Mouse (Mus musculus) intestine, embryonic 16.5 days (tissue): ENCODE data around the gene Hoxd3. TPM values are rescaled to one million over a fixed set of nuclear protein-coding genes. Genes with fewer than 3 reads are reported as not detected.

Experiments
- ATAC-seq: fragments of 200-750 bp; cut with Nextera tagmentation; 2 replicates; pipeline ENCODE4 v1.8.0; 2017; ENCODE audit warnings: moderate TSS enrichment, moderate library complexity
- H3K27ac ChIP-seq: fragments of 300-500 bp; sonication (generic); 2 replicates; pipeline ENCODE4 v1.5.1; 2014; ENCODE audit warnings: mild to moderate bottlenecking, low read length
- H3K27me3 ChIP-seq: fragments of 300-500 bp; sonication (generic); replicated peaks from 2 replicates; pipeline ENCODE4 v1.6.1; 2014; ENCODE audit warnings: low read length, control low read depth, mixed read lengths; ENCODE audit not compliant: control insufficient read depth, insufficient read depth
- H3K36me3 ChIP-seq: fragments of 300-500 bp; sonication (generic); 2 replicates; pipeline ENCODE4 v1.6.1; 2014; ENCODE audit warnings: low read length, control low read depth; ENCODE audit not compliant: control insufficient read depth, insufficient read depth
- H3K4me1 ChIP-seq: fragments of 300-500 bp; sonication (generic); 2 replicates; pipeline ENCODE4 v1.6.1; 2014; ENCODE audit warnings: low read length, control low read depth, mixed read lengths; ENCODE audit not compliant: control insufficient read depth, insufficient read depth
- H3K4me2 ChIP-seq: fragments of 300-500 bp; sonication (generic); 2 replicates; pipeline ENCODE4 v1.6.1; 2014; ENCODE audit warnings: low read depth, low read length, control low read depth
- H3K4me3 ChIP-seq: fragments of 300-500 bp; sonication (generic); 2 replicates; pipeline ENCODE4 v1.5.1; 2014; ENCODE audit warnings: mild to moderate bottlenecking, low read length
- H3K9ac ChIP-seq: fragments of 300-500 bp; sonication (generic); 2 replicates; pipeline ENCODE4 v1.6.1; 2014; ENCODE audit warnings: low read depth, low read length
- H3K9me3 ChIP-seq: fragments of 300-500 bp; sonication (generic); 2 replicates; pipeline ENCODE4 v1.6.1; 2016; ENCODE audit warnings: low read length, control low read depth; ENCODE audit not compliant: control insufficient read depth
- WGBS: fragments of 180-500 bp; shearing (Covaris S2); extraction: QIAGEN DNeasy Blood & Tissue Kit; methylation state at CpG from one replicate; pipeline ENCODE4 v1.1.7; 2014; 5-methylcytosine and 5-hydroxymethylcytosine counted together
- polyA plus RNA-seq: library from polyadenylated mRNA; unstranded; fragments of >200 nt; fragmentation: Nextera tagmentation; extraction: Ambion mirVana; gene quantifications from 2 replicates; pipeline ENCODE4 v1.2.1, GENCODE M21; 2015

Gene Hoxd3
- polyA plus RNA-seq, 1 experiment from 2014 or later, result 15.1 TPM

GRCm38 (mm10) chr2:74670632-74671188 lies 41.0 kb upstream of the Hoxd3 start:
- H3K4me1 ChIP-seq, result peaks cover 13% of the 10 kb centered on the region
- no peak for ATAC-seq
- H3K27me3 ChIP-seq, result peaks cover 85% of the 10 kb centered on the region
- H3K27ac ChIP-seq, result no peak overlapping the region
- 12% methylated on average over 3 of the region's 3 CpGs for WGBS
- no peak overlapping the region for H3K9ac ChIP-seq
- H3K4me2 ChIP-seq, result no peak overlapping the region
- no peaks in the 10 kb centered on the region for H3K9me3 ChIP-seq
- no peak overlapping the region for H3K4me3 ChIP-seq
- no peaks in the 10 kb centered on the region for H3K36me3 ChIP-seq

- Histone ChIP-seq H3K27ac (no peak overlapping the region), H3K4me3 (no peak overlapping the region), H3K27me3 (peaks cover 87% of the 10 kb centered on the region), H3K4me1 (peaks cover 13% of the 10 kb centered on the region), H3K9me3 (no peaks in the 10 kb centered on the region), H3K36me3 (no peaks in the 10 kb centered on the region), H3K4me2 (no peak overlapping the region), H3K9ac (no peak overlapping the region)
- 9% methylated on average over 5 of the region's 5 CpGs for WGBS
- ATAC-seq, result no peak
Measured at GRCm38 (mm10) chr2:74671847-74672246, 39.9 kb upstream of the Hoxd3 start.

GRCm38 (mm10) chr2:74672481-74673362 lies 39.0 kb upstream of the Hoxd3 start:
- Histone ChIP-seq H3K4me3 (peak overlapping the region; percentile 41), H3K4me1 (peaks cover 12% of the 10 kb centered on the region), H3K36me3 (no peaks in the 10 kb centered on the region), H3K27ac (no peak overlapping the region), H3K9ac (no peak overlapping the region), H3K27me3 (peaks cover 85% of the 10 kb centered on the region), H3K9me3 (no peaks in the 10 kb centered on the region), H3K4me2 (peak overlapping the region; percentile 55)
- ATAC-seq, result no peak
- 5% methylated on average over 40 of the region's 40 CpGs for WGBS

- H3K4me2 ChIP-seq, result no peak overlapping the region
- ATAC-seq, result no peak; the same call in 1 of the 2 replicates
Measured at GRCm38 (mm10) chr2:74673835-74674425, 37.8 kb upstream of the Hoxd3 start.

GRCm38 (mm10) chr2:74674881-74675665 lies 36.7 kb upstream of the Hoxd3 start, which contains the start of gene Hoxd12:
Hoxd12 (plus strand) TSS chr2:74675013.
- WGBS, result 3% methylated on average over 47 of the region's 47 CpGs
- ATAC-seq, result 0 out of 2 replicates have a peak, but pooled peaks have one; percentile 19
- Histone ChIP-seq H3K4me2 (no peak within 1 kb of the TSS), H3K4me3 (no peak within 1 kb of the TSS), H3K9ac (no peak within 1 kb of the TSS), H3K9me3 (no peaks in the 10 kb centered on the region), H3K27ac (no peak within 1 kb of the TSS), H3K4me1 (0 out of 2 replicates have a peak, but pooled peaks cover 2% of the 10 kb centered on the region), H3K36me3 (no peaks in the 10 kb centered on the region), H3K27me3 (peaks cover 84% of the 10 kb centered on the region)

More at GRCm38 (mm10) chr2:74673835-74674425, 37.8 kb upstream of the Hoxd3 start:
- 0 out of 2 replicates have a peak, but pooled peaks cover 2% of the 10 kb centered on the region for H3K4me1 ChIP-seq
- WGBS, result 2% methylated on average over 24 of the region's 24 CpGs
- peaks cover 83% of the 10 kb centered on the region for H3K27me3 ChIP-seq
- H3K9ac ChIP-seq, result no peak overlapping the region
- no peaks in the 10 kb centered on the region for H3K36me3 ChIP-seq
- no peak overlapping the region for H3K4me3 ChIP-seq
- no peak overlapping the region for H3K27ac ChIP-seq
- no peaks in the 10 kb centered on the region for H3K9me3 ChIP-seq

- H3K9ac ChIP-seq, result no peak overlapping the region
- ATAC-seq, result no peak
- peaks cover 88% of the 10 kb centered on the region for H3K27me3 ChIP-seq
Measured at GRCm38 (mm10) chr2:74675666-74676282, 36.0 kb upstream of the Hoxd3 start.

GRCm38 (mm10) chr2:74676376-74677052 lies 35.2 kb upstream of the Hoxd3 start:
- Histone ChIP-seq H3K9ac (no peak overlapping the region), H3K27me3 (peaks cover 93% of the 10 kb centered on the region), H3K9me3 (no peaks in the 10 kb centered on the region), H3K4me1 (0 out of 2 replicates have a peak, but pooled peaks cover 2% of the 10 kb centered on the region), H3K36me3 (no peaks in the 10 kb centered on the region), H3K4me2 (no peak overlapping the region), H3K27ac (no peak overlapping the region), H3K4me3 (no peak overlapping the region)
- 5% methylated on average over 9 of the region's 9 CpGs for WGBS
- ATAC-seq, result no peak

More at GRCm38 (mm10) chr2:74675666-74676282, 36.0 kb upstream of the Hoxd3 start:
- Histone ChIP-seq H3K9me3 (no peaks in the 10 kb centered on the region), H3K4me1 (0 out of 2 replicates have a peak, but pooled peaks cover 2% of the 10 kb centered on the region), H3K36me3 (no peaks in the 10 kb centered on the region), H3K4me2 (no peak overlapping the region), H3K4me3 (no peak overlapping the region), H3K27ac (no peak overlapping the region)
- 7% methylated on average over 24 of the region's 24 CpGs for WGBS

GRCm38 (mm10) chr2:74677106-74677505 lies 34.6 kb upstream of the Hoxd3 start:
- no peak overlapping the region for H3K27ac ChIP-seq
- no peak overlapping the region for H3K9ac ChIP-seq
- 32% methylated on average over 2 of the region's 2 CpGs for WGBS
- H3K4me1 ChIP-seq, result peaks cover 6% of the 10 kb centered on the region; the same call in 1 of the 2 replicates
- no peak for ATAC-seq
- H3K4me3 ChIP-seq, result no peak overlapping the region
- H3K36me3 ChIP-seq, result no peaks in the 10 kb centered on the region
- H3K4me2 ChIP-seq, result no peak overlapping the region
- H3K9me3 ChIP-seq, result no peaks in the 10 kb centered on the region
- peaks cover 93% of the 10 kb centered on the region for H3K27me3 ChIP-seq
